Mouse (Mus musculus) thymus, adult 2 months (tissue): ENCODE data around the gene Alpl.

Experiments
- CTCF ChIP-seq: fragments of 200-500 bp; IDR thresholded peaks from 2 replicates; pipeline ENCODE4 v1.5.1; 2012; ENCODE audit warnings: mild to moderate bottlenecking, control low read depth, low read length, moderate library complexity, borderline replicate concordance; ENCODE audit not compliant: control insufficient read depth, poor library complexity, insufficient read depth; ENCODE audit errors: extremely low read depth
- POLR2A ChIP-seq: fragments of 200-500 bp; IDR thresholded peaks from 2 replicates; pipeline ENCODE4 v1.6.1; 2012; ENCODE audit warnings: mild to moderate bottlenecking, low read length, control low read depth, moderate library complexity; ENCODE audit not compliant: control insufficient read depth, poor library complexity, insufficient read depth; ENCODE audit errors: extremely low read depth

DNA sequence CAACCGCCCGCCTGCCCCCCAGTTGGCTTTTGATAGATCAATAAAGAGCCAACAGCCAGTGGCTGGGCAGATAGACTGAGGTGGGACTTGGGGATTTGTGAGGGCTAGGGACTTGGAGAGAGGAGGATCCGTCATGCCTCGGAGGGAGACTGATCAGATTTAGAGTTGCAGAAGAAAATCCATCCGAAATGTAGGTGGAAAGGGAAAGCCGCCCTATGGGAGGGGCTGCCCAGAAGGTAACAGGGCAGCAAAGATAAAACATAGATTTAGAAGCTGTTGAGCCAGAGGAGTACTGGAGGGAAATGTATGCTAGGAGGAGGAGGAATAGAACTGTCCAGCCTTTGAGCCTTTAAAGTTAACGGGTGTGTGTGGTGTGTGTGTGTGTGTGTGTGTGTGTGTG lies 43.0 kb downstream of the Alpl start:
- TF ChIP-seq CTCF, result no peak
- no peak for TF ChIP-seq POLR2A
